Mouse (Mus musculus): Measurements from ENCODE around the gene Myzap. TPM values are rescaled to one million over a fixed set of nuclear protein-coding genes. Genes with fewer than 3 reads are reported as not detected.

The Myzap gene
- total RNA-seq (2014; rRNA removed) (1.7 and 1.8 TPM in 2 replicates), polyA plus RNA-seq (2015; fragmentation: Nextera tagmentation; extraction: Ambion mirVana) (1.3 and 2.0 TPM in 2 replicates)

DNA sequence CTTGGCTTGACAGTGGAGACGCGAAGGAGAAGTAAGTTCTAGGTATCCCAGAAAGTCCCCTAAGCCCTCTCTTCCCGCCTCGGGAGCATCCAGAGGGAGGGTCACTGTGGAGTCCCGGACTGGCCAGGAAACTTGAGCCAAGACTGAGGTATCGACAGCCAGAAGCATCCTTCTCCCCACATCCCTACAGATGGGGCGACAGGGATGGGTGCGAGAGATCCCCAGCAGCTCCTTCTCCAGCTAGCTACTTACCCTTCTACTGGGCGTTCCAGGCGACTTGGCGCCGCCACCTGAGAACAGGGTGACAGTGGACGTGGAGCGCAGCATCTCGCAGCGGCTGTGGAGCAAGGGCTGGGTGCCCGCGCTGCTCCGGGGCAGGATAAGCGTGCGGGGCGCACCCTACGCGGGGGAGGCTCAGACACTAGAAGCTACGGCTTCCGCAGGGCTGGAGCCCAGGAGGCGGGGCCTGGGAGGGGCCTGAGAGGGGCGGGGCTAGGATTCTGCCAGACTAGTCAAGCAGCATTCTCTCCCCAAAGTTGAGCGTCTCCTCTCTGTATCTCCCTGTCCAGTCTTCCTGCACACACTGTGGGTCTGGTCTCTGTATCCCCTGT is at the start of gene Myzap:
Gene Myzap, minus strand, starts transcription at position 423 of the 611 bp plus-strand sequence.
- Histone ChIP-seq H3K9me3 (ENCODE audit: low read length) (no peaks in the 10 kb centered on the region), H3K4me1 (ENCODE audit: insufficient read depth) (peaks cover 7% of the 10 kb centered on the region), H3K27me3 (ENCODE audit: insufficient read depth, low read length) (no peaks in the 10 kb centered on the region), H3K27ac (ENCODE audit: low read depth, low read length) (no peak within 1 kb of the TSS), H3K9ac (peak within 1 kb of the TSS; percentile 59), H3K4me2 (ENCODE audit: low read depth) (peak within 1 kb of the TSS; percentile 89), H3K4me3 (ENCODE audit: low read depth, low read length) (peak within 1 kb of the TSS; percentile 54), H3K36me3 (ENCODE audit: insufficient read depth) (no peaks in the 10 kb centered on the region)
- 3% methylated on average over 29 of the region's 29 CpGs for WGBS
- ATAC-seq (peak; percentile 96), DNase-seq (peak; percentile 70)
- TF ChIP-seq CTCF (IDR thresholded peaks at IDR 0.05; ENCODE audit: low read depth) = no peak

DNA sequence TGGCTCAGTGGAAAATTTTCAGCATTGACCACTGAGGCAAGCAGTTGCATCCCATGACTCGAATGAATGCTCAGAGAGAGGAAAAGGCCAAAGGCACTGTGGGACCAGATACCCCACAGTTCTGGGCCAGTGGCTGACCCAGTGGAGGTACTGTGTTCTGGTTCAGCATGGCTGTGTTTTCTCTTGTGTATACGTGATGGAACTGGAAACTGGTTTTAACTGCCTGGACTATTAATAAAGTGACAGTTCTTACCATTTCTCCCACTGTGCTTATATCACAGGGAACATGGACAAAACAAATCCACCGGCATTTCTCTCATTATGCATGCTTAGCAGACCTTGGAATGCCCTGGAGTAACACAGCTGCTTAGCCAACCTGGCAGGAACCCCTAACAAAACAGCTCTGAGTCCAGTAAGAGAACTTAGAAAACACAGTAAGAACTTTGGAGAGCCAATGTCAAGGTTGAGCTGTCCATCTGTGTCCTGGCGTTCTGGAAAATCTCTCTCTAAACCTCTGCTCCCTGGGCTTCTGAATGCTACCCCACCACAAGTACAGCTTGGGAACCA is 48.3 kb upstream of the Myzap start:
- DNase-seq = no peak
- ATAC-seq = no peak
- H3K9me3 ChIP-seq (ENCODE audit: low read length) = no peaks in the 10 kb centered on the region
- WGBS = 70% methylated on average over 4 of the region's 4 CpGs
- no peak overlapping the region for H3K9ac ChIP-seq
- H3K36me3 ChIP-seq (ENCODE audit: insufficient read depth) = no peaks in the 10 kb centered on the region
- H3K4me1 ChIP-seq (ENCODE audit: insufficient read depth) = no peaks in the 10 kb centered on the region
- H3K27ac ChIP-seq (ENCODE audit: low read depth, low read length) = no peak overlapping the region
- H3K27me3 ChIP-seq (ENCODE audit: insufficient read depth, low read length) = no peaks in the 10 kb centered on the region
- no peak overlapping the region for H3K4me2 ChIP-seq (ENCODE audit: low read depth)
- no peak overlapping the region for H3K4me3 ChIP-seq (ENCODE audit: low read depth, low read length)
- TF ChIP-seq CTCF (IDR thresholded peaks at IDR 0.05; ENCODE audit: low read depth) = no peak

DNA sequence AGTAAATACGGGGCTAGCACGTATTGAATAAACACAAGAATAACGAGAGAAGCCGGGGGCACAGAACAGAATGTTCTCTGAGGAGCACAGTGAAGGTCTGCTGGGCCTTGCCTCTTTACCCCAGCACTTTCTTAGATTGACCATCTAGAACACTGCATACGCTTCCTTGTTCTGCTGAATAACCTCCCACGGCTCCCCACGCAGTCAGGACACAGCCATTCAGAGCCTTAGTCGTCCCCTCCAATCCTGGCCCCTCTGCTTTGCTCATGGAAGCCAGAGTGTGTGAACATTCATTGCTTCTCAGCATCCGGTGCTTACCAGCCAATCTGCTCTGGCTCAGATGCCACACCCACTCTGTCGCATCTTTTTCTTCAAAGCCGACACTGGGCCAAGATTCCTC is 46.0 kb upstream of the Myzap start:
- no peak for TF ChIP-seq CTCF (IDR thresholded peaks at IDR 0.05; ENCODE audit: low read depth)

DNA sequence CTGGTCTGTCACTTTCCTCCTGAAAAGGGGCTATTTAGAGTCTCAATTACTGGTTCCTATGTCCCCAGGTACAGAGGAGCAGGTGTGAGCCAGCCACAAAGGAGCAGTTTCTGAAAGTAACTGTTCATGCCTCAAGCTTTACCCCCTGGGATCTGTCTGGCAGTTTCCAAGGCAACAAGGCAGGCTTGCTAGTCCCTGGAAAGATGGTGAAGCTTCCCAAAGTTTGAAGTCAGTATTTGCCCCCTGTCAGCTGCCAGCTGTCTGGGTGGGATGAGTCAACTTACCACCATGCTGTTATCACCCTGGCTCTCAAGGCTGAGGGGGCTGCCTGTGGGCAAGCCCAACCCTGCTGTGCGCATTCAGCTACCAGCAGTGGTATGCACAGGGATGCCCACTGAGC is 44.7 kb upstream of the Myzap start:
- no peak overlapping the region for H3K9ac ChIP-seq
- peak; percentile 57 for DNase-seq
- H3K4me3 ChIP-seq (ENCODE audit: low read depth, low read length) = no peak overlapping the region
- no peaks in the 10 kb centered on the region for H3K27me3 ChIP-seq (ENCODE audit: insufficient read depth, low read length)
- H3K4me1 ChIP-seq (ENCODE audit: insufficient read depth) = no peaks in the 10 kb centered on the region
- H3K9me3 ChIP-seq (ENCODE audit: low read length) = no peaks in the 10 kb centered on the region
- H3K36me3 ChIP-seq (ENCODE audit: insufficient read depth) = no peaks in the 10 kb centered on the region
- no peak for TF ChIP-seq CTCF (IDR thresholded peaks at IDR 0.05; ENCODE audit: low read depth)
- peak; percentile 83 for ATAC-seq
- H3K4me2 ChIP-seq (ENCODE audit: low read depth) = no peak overlapping the region
- WGBS = 83% methylated on average over 1 of the region's 1 CpGs
- H3K27ac ChIP-seq (ENCODE audit: low read depth, low read length) = no peak overlapping the region

More for the DNA sequence above, 46.0 kb upstream of the Myzap start:
- Histone ChIP-seq H3K9me3 (ENCODE audit: low read length) (no peaks in the 10 kb centered on the region), H3K4me2 (ENCODE audit: low read depth) (no peak overlapping the region), H3K4me3 (ENCODE audit: low read depth, low read length) (no peak overlapping the region), H3K27me3 (ENCODE audit: insufficient read depth, low read length) (no peaks in the 10 kb centered on the region), H3K9ac (no peak overlapping the region), H3K36me3 (ENCODE audit: insufficient read depth) (no peaks in the 10 kb centered on the region), H3K27ac (ENCODE audit: low read depth, low read length) (no peak overlapping the region), H3K4me1 (ENCODE audit: insufficient read depth) (no peaks in the 10 kb centered on the region)
- DNase-seq (no peak), ATAC-seq (no peak)
- 63% methylated on average over 11 of the region's 11 CpGs for WGBS

DNA sequence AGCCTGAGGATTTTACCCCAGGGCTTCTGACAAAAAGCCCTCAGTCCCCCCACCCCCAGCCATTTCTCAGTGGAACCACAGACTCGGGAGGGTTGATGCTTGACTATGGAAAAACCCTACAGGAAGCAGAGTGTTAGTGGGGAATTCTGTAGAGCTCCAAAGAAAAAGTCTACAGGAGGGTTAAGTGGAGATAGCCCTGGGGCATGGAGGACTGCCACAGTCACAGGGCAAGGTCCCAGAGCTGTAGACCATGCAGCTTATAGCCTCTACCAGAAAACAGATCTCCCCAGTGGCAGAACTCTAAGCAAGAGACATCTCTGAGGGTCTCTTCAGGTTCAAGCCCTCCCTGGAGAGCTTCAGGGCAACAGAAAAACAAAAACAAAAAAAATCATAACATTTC is 43.5 kb upstream of the Myzap start:
- ATAC-seq (no peak), DNase-seq (no peak)
- no peaks in the 10 kb centered on the region for H3K36me3 ChIP-seq (ENCODE audit: insufficient read depth)
- TF ChIP-seq CTCF (IDR thresholded peaks at IDR 0.05; ENCODE audit: low read depth) = no peak
- no peak overlapping the region for H3K4me3 ChIP-seq (ENCODE audit: low read depth, low read length)
- H3K27ac ChIP-seq (ENCODE audit: low read depth, low read length) = no peak overlapping the region
- no peaks in the 10 kb centered on the region for H3K9me3 ChIP-seq (ENCODE audit: low read length)
- H3K4me1 ChIP-seq (ENCODE audit: insufficient read depth) = no peaks in the 10 kb centered on the region
- H3K9ac ChIP-seq = no peak overlapping the region
- no peaks in the 10 kb centered on the region for H3K27me3 ChIP-seq (ENCODE audit: insufficient read depth, low read length)
- no peak overlapping the region for H3K4me2 ChIP-seq (ENCODE audit: low read depth)
- 73% methylated on average over 1 of the region's 1 CpGs for WGBS

DNA sequence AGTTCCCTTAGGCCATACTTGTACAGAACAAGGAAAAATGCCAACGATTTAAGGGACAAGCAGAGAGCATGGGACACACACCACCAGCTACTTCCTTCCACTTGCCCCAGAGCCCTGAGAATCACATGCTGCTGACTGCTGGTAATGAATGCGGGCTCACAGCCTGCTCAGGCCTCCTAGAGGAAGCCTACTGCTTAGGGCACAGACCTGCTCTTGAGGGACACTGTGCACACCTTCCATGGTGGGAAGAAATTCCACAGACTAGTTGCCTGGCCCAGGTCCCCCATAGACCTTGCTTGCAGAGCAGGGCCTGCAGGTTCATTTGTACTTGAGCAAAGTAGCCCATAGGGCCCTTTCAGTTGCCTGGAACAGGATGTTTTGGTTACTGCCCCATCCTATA is 42.8 kb upstream of the Myzap start:
- Histone ChIP-seq H3K4me3 (ENCODE audit: low read depth, low read length) (no peak overlapping the region), H3K9me3 (ENCODE audit: low read length) (no peaks in the 10 kb centered on the region), H3K36me3 (ENCODE audit: insufficient read depth) (no peaks in the 10 kb centered on the region), H3K4me2 (ENCODE audit: low read depth) (no peak overlapping the region), H3K27me3 (ENCODE audit: insufficient read depth, low read length) (no peaks in the 10 kb centered on the region), H3K4me1 (ENCODE audit: insufficient read depth) (no peaks in the 10 kb centered on the region), H3K9ac (no peak overlapping the region), H3K27ac (ENCODE audit: low read depth, low read length) (no peak overlapping the region)
- ATAC-seq (no peak), DNase-seq (no peak)
- WGBS = 89% methylated on average over 2 of the region's 2 CpGs
- no peak for TF ChIP-seq CTCF (IDR thresholded peaks at IDR 0.05; ENCODE audit: low read depth)

DNA sequence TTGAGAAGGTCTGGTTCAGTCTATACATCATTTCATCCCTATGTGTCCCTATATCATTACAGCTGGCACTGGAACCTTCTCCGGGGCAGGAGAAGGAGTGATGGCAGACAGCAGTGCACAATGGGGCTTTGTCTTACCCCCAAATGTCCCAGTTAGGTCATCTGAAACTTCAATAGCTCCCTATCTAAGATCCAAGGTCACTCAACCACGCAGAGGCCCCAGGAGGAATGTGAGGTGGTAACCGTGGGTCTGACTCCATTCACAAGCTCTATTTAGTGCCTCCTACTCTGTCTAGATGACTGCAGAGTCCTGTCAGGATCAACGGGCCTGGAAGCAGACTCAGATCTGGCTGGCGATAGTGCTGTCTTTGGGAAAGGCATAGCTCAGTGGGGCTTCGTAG is 36.8 kb upstream of the Myzap start:
- ATAC-seq (no peak), DNase-seq (no peak)
- Histone ChIP-seq H3K4me2 (ENCODE audit: low read depth) (no peak overlapping the region), H3K9me3 (ENCODE audit: low read length) (no peaks in the 10 kb centered on the region), H3K27ac (ENCODE audit: low read depth, low read length) (no peak overlapping the region), H3K36me3 (ENCODE audit: insufficient read depth) (no peaks in the 10 kb centered on the region), H3K4me3 (ENCODE audit: low read depth, low read length) (no peak overlapping the region), H3K4me1 (ENCODE audit: insufficient read depth) (no peaks in the 10 kb centered on the region), H3K27me3 (ENCODE audit: insufficient read depth, low read length) (no peaks in the 10 kb centered on the region), H3K9ac (no peak overlapping the region)
- 50% methylated on average over 6 of the region's 6 CpGs for WGBS
- no peak for TF ChIP-seq CTCF (IDR thresholded peaks at IDR 0.05; ENCODE audit: low read depth)

Measured in forebrain, postnatal 0 days (tissue).